Mouse (Mus musculus) B cell, adult 2 months (primary cell): ENCODE measurements around the gene Fam19a4.
"Not testable (repeated sequence)": the region's sequence is repeated elsewhere in the genome, so short reads cannot be mapped to it uniquely, and the experiment has no call there.

Experiments used
- DNase-seq, 2 experiments: peaks; one replicate each; pipeline ENCODE4 v3.0.0; 2022

The Fam19a4 gene

GRCm38 (mm10) chr6:96935776-96936175 is 124.4 kb downstream of the Fam19a4 start:
- DNase-seq, result no peak

DNA sequence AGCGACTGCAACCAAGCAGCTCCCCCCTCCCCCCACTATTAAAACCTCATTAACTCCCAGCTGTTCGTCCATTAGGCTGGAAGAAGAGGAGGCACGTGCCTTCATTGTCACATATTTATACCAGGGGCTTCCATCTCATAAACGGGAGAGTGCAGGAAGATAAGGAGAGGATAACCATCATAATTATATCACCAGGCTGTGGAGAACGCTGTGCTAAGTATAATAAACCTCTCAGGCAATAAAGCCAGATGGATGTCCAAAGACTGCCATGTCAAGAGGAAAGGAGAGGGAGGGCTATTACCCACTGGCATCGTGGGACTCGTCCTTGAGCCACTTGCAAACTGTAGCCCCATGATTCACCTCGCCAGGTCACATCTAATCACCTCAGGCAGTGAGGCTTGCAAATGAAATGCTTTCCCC is 151.1 kb downstream of the Fam19a4 start:
- no peak for DNase-seq

GRCm38 (mm10) chr6:96877105-96877504 is 183.1 kb downstream of the Fam19a4 start:
- not testable (repeated sequence) for DNase-seq

GRCm38 (mm10) chr6:96876651-96877050 is 183.6 kb downstream of the Fam19a4 start:
- not testable (repeated sequence) for DNase-seq

DNA sequence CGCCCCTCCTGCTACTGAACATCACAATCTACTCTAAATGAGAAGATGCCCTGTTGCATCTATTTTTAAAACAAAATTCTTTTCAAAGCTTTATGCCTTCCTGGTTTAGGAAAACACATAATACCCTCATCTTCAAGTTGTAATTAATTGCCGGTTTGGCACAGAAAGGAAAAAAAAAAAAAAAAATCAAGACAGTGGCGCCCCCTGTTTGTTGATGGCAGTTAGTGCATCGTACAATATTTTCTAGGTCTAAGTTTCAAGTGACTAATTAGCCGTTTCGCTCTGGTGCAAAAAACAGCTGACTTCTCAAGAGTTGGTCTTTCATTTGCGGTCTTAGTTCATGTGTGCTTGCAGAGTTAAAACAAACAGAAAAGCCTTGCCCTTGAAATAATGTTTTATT is 207.1 kb downstream of the Fam19a4 start:
- no peak for DNase-seq

DNA sequence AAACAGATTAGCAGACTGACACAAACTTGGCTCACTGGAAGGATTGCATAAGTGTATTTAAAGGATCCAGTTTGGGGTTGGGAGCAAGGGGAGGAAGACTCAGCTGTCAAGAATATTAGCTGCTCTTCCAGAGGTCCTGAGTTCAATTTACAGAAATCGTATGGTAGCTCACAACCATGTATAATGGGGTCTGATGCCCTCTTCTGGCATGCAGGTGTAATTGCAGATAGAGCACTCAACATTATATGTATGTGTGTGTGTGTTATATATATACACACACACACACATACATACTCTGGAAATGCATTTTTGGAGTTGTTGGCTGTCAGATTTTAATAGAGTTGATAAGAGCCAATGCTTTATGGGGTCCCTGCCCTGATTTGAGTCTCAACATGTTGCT is 216.3 kb downstream of the Fam19a4 start:
- DNase-seq, result no peak

- no peak for DNase-seq
Observed at GRCm38 (mm10) chr6:96840634-96841033, 219.6 kb downstream of the Fam19a4 start.

GRCm38 (mm10) chr6:96826626-96827025 is 233.6 kb downstream of the Fam19a4 start:
- DNase-seq, result no peak

GRCm38 (mm10) chr6:96802981-96803380 is 257.2 kb downstream of the Fam19a4 start:
- DNase-seq, result no peak

DNA sequence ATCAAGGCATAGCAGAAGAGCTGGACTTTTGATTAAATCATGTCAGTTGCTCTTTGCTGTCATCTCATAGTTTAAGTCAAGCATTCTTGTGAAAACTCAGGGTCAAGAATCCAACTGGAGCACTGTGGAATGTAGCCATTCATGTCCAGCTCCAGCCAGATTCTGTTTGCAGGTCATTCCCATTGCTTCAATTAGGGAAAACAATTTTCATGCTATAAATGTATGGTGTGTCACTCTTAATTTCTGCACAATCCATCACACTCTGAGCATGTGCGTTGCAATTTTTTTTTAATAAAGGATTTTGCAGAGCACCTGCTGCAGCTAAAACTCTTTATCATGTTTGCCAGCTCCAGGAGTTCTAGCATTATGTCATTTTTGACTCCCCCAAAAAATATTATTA is 261.5 kb downstream of the Fam19a4 start:
- DNase-seq, result no peak

DNA sequence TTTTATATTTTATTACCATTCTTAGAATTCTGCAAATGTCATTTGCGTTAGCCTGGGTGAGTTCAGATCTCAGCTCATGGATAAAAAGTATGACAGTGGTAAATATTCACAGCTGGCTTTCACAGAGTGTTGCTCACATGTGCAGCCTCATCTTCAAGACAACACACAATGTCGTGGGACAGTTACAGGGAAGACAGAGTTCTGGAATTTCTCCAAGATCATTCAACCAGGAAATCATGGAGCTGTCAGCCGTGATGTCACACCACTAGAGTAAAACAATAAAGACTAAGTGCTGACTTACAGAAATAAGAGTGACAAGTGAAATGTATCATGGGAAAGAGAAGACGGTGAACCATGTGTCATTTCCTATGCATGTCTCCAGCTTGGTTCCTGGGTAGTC is 262.8 kb downstream of the Fam19a4 start:
- DNase-seq, result no peak
